Mouse (Mus musculus): Measurements from ENCODE around the gene Lrmda.

The Lrmda gene

GRCm38 (mm10) chr14:22598638-22599037 is 579.1 kb downstream of the Lrmda start:
- DNase-seq = no peak

- no peak for DNase-seq
These were observed 580.7 kb downstream of the Lrmda start for GRCm38 (mm10) chr14:22600166-22600565.

GRCm38 (mm10) chr14:22602308-22602707 is 582.8 kb downstream of the Lrmda start:
- no peak for DNase-seq

GRCm38 (mm10) chr14:22608599-22608998 is 589.1 kb downstream of the Lrmda start:
- no peak for DNase-seq

- DNase-seq = no peak
These were observed 590.0 kb downstream of the Lrmda start for GRCm38 (mm10) chr14:22609261-22610245.

GRCm38 (mm10) chr14:22611011-22611410 is 591.5 kb downstream of the Lrmda start:
- DNase-seq = no peak

GRCm38 (mm10) chr14:22620191-22620590 is 600.7 kb downstream of the Lrmda start:
- DNase-seq = no peak

- no peak for DNase-seq
These were observed 602.4 kb downstream of the Lrmda start for GRCm38 (mm10) chr14:22621941-22622340.

GRCm38 (mm10) chr14:22627105-22627829 is 607.8 kb downstream of the Lrmda start:
- DNase-seq = no peak

GRCm38 (mm10) chr14:22630361-22630867 is 610.9 kb downstream of the Lrmda start:
- no peak for DNase-seq

GRCm38 (mm10) chr14:22633612-22634011 is 614.1 kb downstream of the Lrmda start:
- no peak for DNase-seq

- no peak for DNase-seq
These were observed 624.0 kb downstream of the Lrmda start for GRCm38 (mm10) chr14:22643494-22643893.

- DNase-seq = no peak
These were observed 628.5 kb downstream of the Lrmda start for GRCm38 (mm10) chr14:22647879-22648611.

GRCm38 (mm10) chr14:22649411-22649911 is 629.9 kb downstream of the Lrmda start:
- no peak for DNase-seq

- DNase-seq = no peak
These were observed 630.8 kb downstream of the Lrmda start for GRCm38 (mm10) chr14:22649985-22650984.

- DNase-seq = no peak
These were observed 631.8 kb downstream of the Lrmda start for GRCm38 (mm10) chr14:22651131-22651952.

GRCm38 (mm10) chr14:22662496-22662895 is 643.0 kb downstream of the Lrmda start:
- DNase-seq = no peak

GRCm38 (mm10) chr14:22666437-22666836 is 646.9 kb downstream of the Lrmda start:
- no peak for DNase-seq

- DNase-seq = no peak
These were observed 648.8 kb downstream of the Lrmda start for GRCm38 (mm10) chr14:22668302-22668701.

- no peak for DNase-seq
These were observed 649.2 kb downstream of the Lrmda start for GRCm38 (mm10) chr14:22668711-22669110.
